ENCODE assay signal across 9 mouse cellular contexts in the genomic region with DNA sequence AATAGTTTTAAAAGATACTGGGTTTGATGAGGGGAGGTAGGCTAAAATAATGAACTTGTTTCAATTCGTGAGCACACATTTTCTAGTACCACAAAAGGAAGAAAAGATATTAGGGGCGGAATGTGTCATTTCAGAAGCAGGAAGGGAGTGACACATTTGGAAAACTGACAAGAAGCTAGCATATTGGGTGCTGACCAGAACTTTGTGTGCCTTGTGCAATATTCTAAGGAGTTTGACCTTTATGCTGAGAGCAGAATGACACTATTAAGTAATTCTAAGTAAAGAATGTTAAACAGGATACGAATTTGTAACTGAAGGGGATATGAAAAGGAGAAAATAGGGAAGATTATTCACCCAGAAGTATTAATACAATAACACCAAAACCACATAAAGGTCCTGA. TPM values are rescaled to one million over a fixed set of nuclear protein-coding genes. Genes with fewer than 3 reads are reported as not detected.
DNase-seq lines count a peak whose midpoint lies in the region; ATAC-seq and TF ChIP-seq lines count a peak whose summit lies in the region.
"Had no signal": no experiment of that assay in that cellular context is flagged by ENCODE, and none has a peak within 500 bp of the region (broad histone marks: within the 10 kb centered on the region; RNA-seq: fewer than 3 reads in every experiment).

No protein-coding gene starts in this region.

- peak; percentile 53 to 54 for DNase-seq in kidney, adult 8-10 months
- DNase-seq in kidney, postnatal 10 days: no peak
- DNase-seq in fibroblast of lung, adult 2 months (ENCODE audit: low read depth): peak; percentile 27
- DNase-seq in forebrain, embryonic 14.5 days (ENCODE audit: low spot score): no peak
- DNase-seq in hindbrain, postnatal 0 days (ENCODE audit: low spot score): no peak
- DNase-seq in layer of hippocampus, adult 9-10 months (ENCODE audit: low spot score): no peak

- peak; percentile 71 for ATAC-seq in intestine, postnatal 0 days
- peak; percentile 84 for ATAC-seq in monocyte, adult 5-6 weeks (replicated peaks; ENCODE audit: insufficient number of reproducible peaks, low FRiP score, low TSS enrichment, poor library complexity, severe bottlenecking)
- ATAC-seq in forebrain, embryonic 14.5 days: no peak
- ATAC-seq in hindbrain, postnatal 0 days: no peak

- no peaks in the 10 kb centered on the region for H3K9me3 ChIP-seq in intestine, postnatal 0 days (ENCODE audit: control insufficient read depth)
- H3K9me3 ChIP-seq in forebrain, embryonic 14.5 days (replicated peaks; ENCODE audit: control insufficient read depth, low read length): no peaks in the 10 kb centered on the region
- no peaks in the 10 kb centered on the region for H3K9me3 ChIP-seq in hindbrain, postnatal 0 days (ENCODE audit: low read length)
- H3K9me3 ChIP-seq: embryonic facial prominence, embryonic 12.5 days had no signal

- no peak overlapping the region for H3K4me2 ChIP-seq in intestine, postnatal 0 days (replicated peaks; ENCODE audit: low read depth)
- no peak overlapping the region for H3K4me2 ChIP-seq in forebrain, embryonic 14.5 days (ENCODE audit: low read length)
- no peak overlapping the region for H3K4me2 ChIP-seq in hindbrain, postnatal 0 days (ENCODE audit: low read depth, low read length)
- H3K4me2 ChIP-seq: embryonic facial prominence, embryonic 12.5 days had no signal

- H3K4me1 ChIP-seq in intestine, postnatal 0 days (replicated peaks; ENCODE audit: control insufficient read depth, insufficient read depth, low read length): 0 out of 2 replicates have a peak, but pooled peaks cover 3% of the 10 kb centered on the region
- H3K4me1 ChIP-seq in forebrain, embryonic 14.5 days (ENCODE audit: control insufficient read depth, insufficient read depth, low read length): no peaks in the 10 kb centered on the region
- H3K4me1 ChIP-seq in hindbrain, postnatal 0 days (ENCODE audit: insufficient read depth, low read length): no peaks in the 10 kb centered on the region
- H3K4me1 ChIP-seq: embryonic facial prominence, embryonic 12.5 days had no signal

- 34% methylated on average over 3 of the region's 3 CpGs for WGBS in intestine, postnatal 0 days
- 83% methylated on average over 3 of the region's 3 CpGs for WGBS in forebrain, embryonic 14.5 days
- 66% methylated on average over 3 of the region's 3 CpGs for WGBS in hindbrain, postnatal 0 days

- H3K27ac ChIP-seq in intestine, postnatal 0 days (ENCODE audit: low read depth, low read length): 0 out of 2 replicates have a peak overlapping the region, but pooled peaks have one; percentile 23
- H3K27ac ChIP-seq in forebrain, embryonic 14.5 days (ENCODE audit: low read depth, low read length): no peak overlapping the region
- no peak overlapping the region for H3K27ac ChIP-seq in hindbrain, postnatal 0 days
- H3K27ac ChIP-seq: embryonic facial prominence, embryonic 12.5 days had no signal

- no peaks in the 10 kb centered on the region for H3K36me3 ChIP-seq in intestine, postnatal 0 days (ENCODE audit: control insufficient read depth, insufficient read depth)
- H3K36me3 ChIP-seq in forebrain, embryonic 14.5 days (ENCODE audit: control insufficient read depth, insufficient read depth, low read length): no peaks in the 10 kb centered on the region
- H3K36me3 ChIP-seq in hindbrain, postnatal 0 days (ENCODE audit: insufficient read depth, low read length): no peaks in the 10 kb centered on the region
- H3K36me3 ChIP-seq: embryonic facial prominence, embryonic 12.5 days had no signal

- H3K4me3 ChIP-seq in intestine, postnatal 0 days (ENCODE audit: low read depth, low read length): no peak overlapping the region
- H3K4me3 ChIP-seq in forebrain, embryonic 14.5 days (ENCODE audit: low read depth, low read length): no peak overlapping the region
- no peak overlapping the region for H3K4me3 ChIP-seq in hindbrain, postnatal 0 days (ENCODE audit: low read length)
- H3K4me3 ChIP-seq: embryonic facial prominence, embryonic 12.5 days had no signal

- H3K27me3 ChIP-seq in intestine, postnatal 0 days (replicated peaks; ENCODE audit: control insufficient read depth, insufficient read depth, low read length): no peaks in the 10 kb centered on the region
- no peaks in the 10 kb centered on the region for H3K27me3 ChIP-seq in forebrain, embryonic 14.5 days (replicated peaks; ENCODE audit: control insufficient read depth, insufficient read depth, low read length)
- no peaks in the 10 kb centered on the region for H3K27me3 ChIP-seq in hindbrain, postnatal 0 days (ENCODE audit: insufficient read depth, low read length)
- H3K27me3 ChIP-seq: embryonic facial prominence, embryonic 12.5 days had no signal

- TF ChIP-seq CTCF in intestine, postnatal 0 days (IDR thresholded peaks at IDR 0.05; ENCODE audit: low read depth): no peak
- TF ChIP-seq CTCF in hindbrain, postnatal 0 days (IDR thresholded peaks at IDR 0.05; ENCODE audit: low read depth): no peak

- no peak overlapping the region for H3K9ac ChIP-seq in intestine, postnatal 0 days (ENCODE audit: low read depth, low read length)
- no peak overlapping the region for H3K9ac ChIP-seq in forebrain, embryonic 14.5 days (ENCODE audit: low read length)
- H3K9ac ChIP-seq in hindbrain, postnatal 0 days (replicated peaks; ENCODE audit: low read length): no peak overlapping the region
- H3K9ac ChIP-seq: embryonic facial prominence, embryonic 12.5 days had no signal

RNA-seq across cellular contexts. Expression of gene Cd36, which starts 12.0 kb away (rescaled TPM):
- 178 and 199 TPM in 2 replicates for polyA plus RNA-seq in intestine, postnatal 0 days (2015; fragmentation: Nextera tagmentation; extraction: Ambion mirVana)
- 403 to 955 TPM (median 931 TPM) in 3 replicates for total RNA-seq in monocyte, adult 5-6 weeks (2017)
- 1.5 and 2.2 TPM in 2 replicates for polyA plus RNA-seq in forebrain, embryonic 14.5 days (2014; fragmentation: Nextera tagmentation; extraction: Ambion mirVana)
- 4.0 and 4.7 TPM in 2 replicates for total RNA-seq in hindbrain, postnatal 0 days (2014; rRNA removed)
- polyA plus RNA-seq in hindbrain, postnatal 0 days (2015; fragmentation: Nextera tagmentation; extraction: Ambion mirVana): 4.9 and 5.1 TPM in 2 replicates

Comparison
In these comparisons a context has a peak if more than half of its experiments do, and no peak if none do; other contexts are left out.
1. DNase-seq: peak in kidney, adult 8-10 months (2 of 2) and fibroblast of lung, adult 2 months (single experiment); none in kidney, postnatal 10 days (single experiment), forebrain, embryonic 14.5 days (single experiment), hindbrain, postnatal 0 days (single experiment) and layer of hippocampus, adult 9-10 months (single experiment).
2. ATAC-seq: peak in intestine, postnatal 0 days (single experiment) and monocyte, adult 5-6 weeks (single experiment); none in forebrain, embryonic 14.5 days (single experiment) and hindbrain, postnatal 0 days (single experiment).
3. RNA of gene Cd36, which starts 12.0 kb away (polyA plus RNA-seq): 178 to 199 TPM in intestine, postnatal 0 days; 4.9 to 5.1 TPM in hindbrain, postnatal 0 days and 1.5 to 2.2 TPM in forebrain, embryonic 14.5 days; every median in the first group is over 10 times any median in the second.